Mouse (Mus musculus) cerebellum, adult 9-11 months (tissue): ENCODE results near the gene Tesk1.
A peak's percentile ranks its signal among the peaks of the same experiment; 100 is the strongest.

Experiments used
- DNase-seq: peaks from one replicate; pipeline ENCODE4 v3.0.0; 2022

Tesk1 gene

DNA sequence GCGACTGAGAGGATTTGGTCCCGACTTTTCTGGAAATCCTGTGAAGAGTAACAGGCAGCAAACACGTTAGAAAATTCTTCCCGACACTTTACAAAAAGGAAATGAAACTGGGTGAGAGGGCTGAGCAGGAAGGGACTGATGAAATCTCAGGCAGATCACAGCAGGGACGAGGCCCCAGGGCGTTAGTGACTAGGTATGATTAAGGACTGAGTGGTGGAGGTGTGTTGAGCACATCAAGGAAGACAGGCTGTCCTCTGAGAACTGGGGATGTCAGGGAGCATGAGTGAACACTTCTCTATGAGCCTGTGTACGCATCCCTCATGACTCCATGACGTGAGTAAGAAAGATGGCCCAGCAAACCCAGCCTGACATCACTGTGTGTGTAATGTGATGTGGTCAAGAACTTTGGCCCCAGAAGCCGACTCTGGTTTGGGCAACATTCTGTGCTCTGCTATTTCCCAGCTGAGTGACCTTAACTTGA lies 21.9 kb upstream of the Tesk1 start:
- no peak for DNase-seq

DNA sequence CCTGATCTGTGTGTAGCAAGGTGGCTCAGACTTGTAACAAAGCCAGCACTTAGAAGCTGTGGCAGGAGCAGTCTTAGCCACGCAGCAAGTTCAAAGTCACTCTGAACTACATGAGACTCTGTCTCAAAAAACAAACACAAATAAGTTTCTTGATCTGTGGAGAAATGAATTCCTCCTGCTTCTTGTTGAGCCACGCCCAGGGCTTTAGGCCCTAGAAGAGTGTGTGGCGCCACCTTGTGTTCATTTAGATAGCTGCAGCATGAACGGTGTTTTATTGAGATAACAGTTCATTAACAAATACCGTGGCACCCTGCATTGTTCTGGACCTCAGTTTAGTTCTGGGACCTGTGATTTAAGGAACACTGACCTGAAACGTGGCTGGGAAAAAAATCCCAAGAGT lies 21.4 kb upstream of the Tesk1 start:
- peak; percentile 72 for DNase-seq

DNA sequence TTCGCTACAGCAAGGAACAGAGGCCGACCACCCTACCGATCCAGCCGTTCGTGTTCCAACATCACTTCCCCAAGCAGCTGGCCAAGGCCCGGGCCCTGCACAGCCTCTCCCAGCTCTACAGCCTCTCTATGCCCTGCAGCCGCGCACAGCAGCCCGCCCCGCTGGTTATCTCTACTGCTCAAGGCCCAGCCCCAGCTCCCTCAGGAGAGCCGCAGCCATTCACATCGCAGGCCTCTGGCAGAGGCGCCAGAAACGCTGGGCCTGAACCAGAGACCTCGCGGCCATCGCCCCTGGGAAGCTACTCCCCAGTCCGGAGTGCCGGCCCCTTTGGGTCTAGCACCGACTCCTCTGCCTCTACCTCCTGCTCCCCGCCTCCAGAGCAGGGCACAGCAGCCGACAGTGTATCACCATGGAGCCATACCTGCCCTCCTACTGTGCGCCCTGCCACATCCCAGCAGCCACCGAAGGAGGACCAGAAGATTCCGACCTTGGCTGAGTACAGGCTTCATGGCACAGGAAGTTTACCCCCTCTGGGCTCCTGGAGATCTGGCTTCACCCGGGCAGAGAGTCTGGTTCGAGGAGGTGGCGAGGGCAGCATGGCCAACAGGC lies 20.0 kb upstream of the Tesk1 start:
- DNase-seq = no peak

DNA sequence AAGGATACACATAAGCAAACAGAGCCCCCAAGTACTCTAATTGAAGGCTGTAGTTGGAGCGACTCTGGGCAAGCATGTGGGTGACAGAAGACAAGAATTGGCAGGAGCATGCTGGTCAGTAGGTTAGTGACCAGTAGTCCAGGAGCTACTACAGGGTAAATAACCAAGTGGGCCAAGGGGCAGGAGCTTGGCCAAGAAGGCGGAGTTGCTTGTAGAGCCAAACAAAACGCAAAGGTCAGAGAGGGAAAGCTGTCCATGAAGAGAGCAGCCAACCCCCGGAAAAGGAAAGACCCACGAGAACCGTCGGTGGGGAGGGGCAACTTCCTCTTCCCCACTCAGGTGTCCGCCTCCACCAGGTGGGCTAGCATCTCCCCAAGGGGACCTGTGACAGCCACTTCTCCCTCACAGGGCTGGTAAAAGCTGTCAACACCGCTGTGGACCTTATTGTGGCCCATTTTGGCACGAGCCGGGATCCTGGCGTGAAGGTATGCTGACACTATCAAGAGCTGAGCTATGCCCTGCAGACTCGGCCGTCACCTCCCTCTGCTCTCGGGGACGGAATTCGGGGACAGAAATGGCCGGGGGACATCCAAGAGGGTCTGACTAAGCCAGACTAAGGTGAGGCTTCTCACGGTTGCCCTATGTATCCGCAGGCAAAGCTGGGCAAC lies 18.3 kb upstream of the Tesk1 start:
- DNase-seq = no peak

DNA sequence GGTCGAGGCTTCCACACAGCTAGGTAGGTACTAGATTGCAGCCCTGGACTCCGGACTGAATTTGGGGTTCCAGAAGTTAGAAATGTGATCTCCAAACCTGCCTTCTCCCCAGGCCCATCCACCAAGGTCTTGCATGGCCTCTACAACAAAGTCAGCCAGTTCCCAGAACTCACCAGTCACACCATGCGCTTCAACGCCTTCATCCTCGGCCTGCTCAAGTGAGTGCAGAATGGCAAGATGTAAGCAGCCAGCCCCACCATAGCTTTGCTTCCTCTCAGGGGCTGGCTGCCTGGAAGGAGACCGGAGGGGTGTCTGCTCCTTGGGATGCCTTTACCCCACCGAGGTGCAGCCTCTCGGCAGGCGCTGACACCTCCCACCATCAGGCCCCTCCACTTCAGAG lies 17.7 kb upstream of the Tesk1 start:
- no peak for DNase-seq

DNA sequence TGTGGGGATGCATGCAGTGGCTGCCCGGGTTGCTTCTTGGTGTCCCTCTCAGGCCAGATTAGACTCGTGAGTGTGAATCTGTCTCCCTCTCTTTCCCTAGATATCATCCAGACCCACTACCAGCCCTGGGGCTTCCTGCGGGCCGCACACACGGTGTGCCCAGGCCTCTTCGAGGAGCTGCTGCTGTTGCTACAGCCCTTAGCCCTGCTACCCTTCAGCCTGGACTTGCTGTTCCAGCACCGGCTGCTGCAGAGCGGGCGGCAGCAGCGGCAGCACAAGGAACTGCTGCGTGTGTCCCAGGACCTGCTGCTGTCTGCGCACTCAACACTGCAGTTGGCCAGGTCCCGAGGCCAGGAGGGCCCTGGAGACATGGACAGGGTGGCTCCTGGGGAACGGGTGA lies 16.5 kb upstream of the Tesk1 start:
- DNase-seq = no peak

- peak; percentile 25 for DNase-seq
Measured at GRCm38 (mm10) chr4:43425648-43426380, 15.9 kb upstream of the Tesk1 start.

GRCm38 (mm10) chr4:43426487-43426886 lies 15.3 kb upstream of the Tesk1 start:
- no peak for DNase-seq

GRCm38 (mm10) chr4:43427501-43428179 lies 14.1 kb upstream of the Tesk1 start:
- peak; percentile 20 for DNase-seq

DNA sequence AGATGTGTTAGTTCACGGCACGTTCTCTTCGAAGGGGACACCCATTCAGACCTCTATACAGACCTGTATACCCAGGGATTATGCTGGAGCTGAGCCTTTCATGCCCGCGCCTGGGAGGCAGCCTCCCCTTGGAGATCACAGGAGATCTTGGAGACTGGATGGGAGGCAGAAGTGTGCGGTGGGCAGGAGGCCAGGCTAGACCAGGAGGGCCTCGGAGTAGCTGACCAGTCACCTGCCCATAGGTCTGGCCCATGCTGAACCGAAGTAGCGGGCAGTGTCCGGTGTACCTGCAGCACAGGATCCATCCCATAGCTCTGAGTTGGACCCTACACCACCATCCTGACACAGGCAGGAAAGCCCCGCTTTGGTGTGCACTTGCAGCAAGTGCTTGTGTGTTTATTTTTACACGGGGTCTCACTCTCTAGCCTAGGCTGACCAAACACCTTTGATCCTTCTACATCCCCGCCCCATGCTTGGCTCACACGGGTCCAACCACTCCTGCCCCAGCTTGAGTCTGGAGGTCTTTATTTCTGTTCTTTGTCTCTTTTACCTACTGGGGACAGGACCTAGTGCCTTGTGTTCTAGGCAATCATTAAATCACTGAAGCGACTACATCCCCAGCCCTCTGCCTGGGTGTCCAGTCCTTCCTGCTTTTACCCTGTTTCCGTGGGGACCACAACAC lies 13.4 kb upstream of the Tesk1 start:
- no peak for DNase-seq

DNA sequence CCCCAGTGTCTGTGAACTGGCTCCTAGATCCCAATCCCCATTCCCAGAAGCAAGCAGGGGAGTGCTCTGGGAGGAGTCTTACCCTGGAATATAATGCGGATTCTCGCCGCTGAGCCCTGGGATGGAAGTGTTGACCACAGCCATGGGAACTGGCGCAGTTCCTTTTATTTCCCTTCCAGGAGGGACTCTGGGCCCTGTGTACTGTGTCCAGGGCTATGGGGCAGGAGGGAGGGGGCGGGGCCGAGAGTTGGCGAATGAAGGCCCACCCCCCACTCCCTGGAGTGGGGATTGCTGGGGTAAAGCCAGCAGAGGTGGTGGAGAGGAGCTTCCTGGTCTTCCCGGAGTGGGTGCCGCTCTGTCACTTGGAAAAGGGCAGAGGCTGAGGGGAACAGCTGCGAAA lies 12.8 kb upstream of the Tesk1 start, which contains the start of gene Fam166b:
TSS of gene Fam166b (minus strand) at position 189 of the 400 bp plus-strand sequence.
- DNase-seq = no peak

GRCm38 (mm10) chr4:43431690-43432089 lies 10.0 kb upstream of the Tesk1 start:
- DNase-seq = peak; percentile 82

DNA sequence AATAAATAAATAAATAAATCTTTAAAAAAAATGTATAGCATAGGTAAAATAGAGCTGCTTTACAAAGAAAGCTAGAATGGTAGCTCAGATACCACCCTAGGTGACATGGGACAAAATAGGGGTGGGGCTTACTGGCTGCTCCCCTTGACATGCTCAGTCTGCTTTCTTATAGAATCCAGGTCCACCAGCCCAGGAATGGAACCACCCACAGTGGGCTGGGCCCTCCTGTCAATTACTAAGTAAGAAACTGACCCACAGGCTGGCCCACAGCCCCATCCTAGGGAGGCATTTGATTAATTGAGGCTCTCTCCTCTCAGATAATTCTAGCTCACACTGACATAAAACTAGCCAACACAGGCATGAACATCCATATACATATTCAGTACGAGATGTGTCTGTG lies 8.9 kb upstream of the Tesk1 start:
- no peak for DNase-seq

GRCm38 (mm10) chr4:43442044-43442443 lies 305 bp downstream of the Tesk1 start:
- peak; percentile 99 for DNase-seq

DNA sequence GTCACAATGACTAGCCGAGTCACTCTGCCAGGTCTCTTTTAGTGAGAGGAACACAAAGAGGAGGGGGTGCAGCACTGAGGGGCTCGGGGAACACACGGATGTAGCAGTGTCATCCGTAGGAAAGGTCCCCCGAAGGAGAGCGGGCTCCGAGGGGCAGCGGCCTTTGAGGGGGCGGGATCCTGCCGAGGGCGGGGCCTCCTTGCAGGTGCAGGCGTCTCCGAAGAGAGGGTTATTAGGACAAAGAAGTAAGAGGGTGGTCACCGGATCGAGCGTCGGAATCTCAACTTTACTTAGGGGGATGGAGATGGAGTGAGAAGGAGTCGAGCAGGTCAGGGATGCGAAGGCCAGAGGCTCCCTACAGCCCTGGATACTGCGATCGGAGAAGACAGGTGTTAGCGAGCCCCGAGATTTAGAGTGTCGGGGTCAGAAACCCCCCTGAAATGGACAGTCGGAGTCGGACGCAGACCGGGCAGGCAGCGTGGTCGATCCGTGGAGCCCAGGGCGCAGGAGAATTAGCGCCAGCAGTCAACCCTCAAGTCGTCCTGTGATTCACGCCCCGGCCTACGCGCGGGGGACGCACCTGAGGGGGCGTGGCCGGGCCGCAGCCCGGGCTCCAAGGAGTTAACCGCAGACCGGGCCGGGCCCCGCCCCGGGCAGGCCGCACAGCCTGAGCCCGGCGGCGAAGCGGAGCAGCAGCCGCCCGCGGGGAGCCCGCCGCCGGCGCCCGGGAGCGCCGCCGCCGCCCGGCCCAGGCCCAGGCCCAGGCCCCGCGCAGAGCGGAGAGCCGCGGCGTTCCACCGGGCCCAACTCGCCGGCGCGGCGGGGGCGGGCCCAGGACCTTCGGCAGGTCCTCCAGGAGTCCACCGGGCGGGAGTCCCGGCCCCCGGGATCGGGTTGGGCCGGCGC lies 970 bp downstream of the Tesk1 start:
- peak; percentile 85 for DNase-seq

DNA sequence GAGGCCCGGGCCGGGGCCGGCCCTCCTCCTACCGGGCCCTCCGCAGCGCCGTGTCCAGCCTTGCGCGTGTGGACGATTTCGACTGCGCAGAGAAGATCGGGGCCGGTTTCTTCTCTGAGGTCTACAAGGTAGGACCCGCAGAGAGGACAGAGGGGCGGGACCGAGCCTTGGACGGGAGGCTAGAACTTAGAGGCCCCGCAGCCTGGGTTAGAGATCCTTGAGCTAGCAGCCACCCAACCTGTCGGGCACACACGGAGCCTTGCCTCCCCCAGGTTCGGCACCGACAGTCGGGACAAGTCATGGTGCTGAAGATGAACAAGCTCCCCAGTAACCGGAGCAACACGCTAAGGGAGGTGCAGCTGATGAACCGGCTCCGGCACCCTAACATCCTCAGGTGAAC lies 1.8 kb downstream of the Tesk1 start:
- DNase-seq = peak; percentile 60

DNA sequence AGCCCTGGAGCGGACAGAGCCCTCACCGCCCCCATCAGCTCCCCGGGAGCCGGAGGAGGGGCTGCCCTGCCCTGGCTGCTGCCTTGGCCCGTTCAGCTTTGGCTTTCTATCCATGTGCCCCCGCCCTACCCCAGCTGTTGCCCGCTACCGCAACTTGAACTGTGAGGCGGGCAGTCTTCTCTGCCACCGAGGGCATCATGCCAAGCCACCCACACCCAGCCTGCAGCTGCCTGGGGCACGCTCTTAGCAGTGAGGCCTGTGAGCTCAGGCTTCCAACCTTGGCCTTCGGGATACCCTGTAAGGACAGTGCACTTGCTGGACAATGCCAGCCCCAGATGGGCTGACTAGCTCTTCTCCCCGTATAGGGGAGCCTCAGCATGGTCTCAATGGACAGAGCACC lies 5.5 kb downstream of the Tesk1 start:
- DNase-seq = no peak

GRCm38 (mm10) chr4:43448554-43448953 lies 6.8 kb downstream of the Tesk1 start:
- no peak for DNase-seq

GRCm38 (mm10) chr4:43452315-43452714 lies 10.6 kb downstream of the Tesk1 start:
- DNase-seq = no peak

- no peak for DNase-seq
Measured at GRCm38 (mm10) chr4:43453413-43453812, 11.7 kb downstream of the Tesk1 start.

DNA sequence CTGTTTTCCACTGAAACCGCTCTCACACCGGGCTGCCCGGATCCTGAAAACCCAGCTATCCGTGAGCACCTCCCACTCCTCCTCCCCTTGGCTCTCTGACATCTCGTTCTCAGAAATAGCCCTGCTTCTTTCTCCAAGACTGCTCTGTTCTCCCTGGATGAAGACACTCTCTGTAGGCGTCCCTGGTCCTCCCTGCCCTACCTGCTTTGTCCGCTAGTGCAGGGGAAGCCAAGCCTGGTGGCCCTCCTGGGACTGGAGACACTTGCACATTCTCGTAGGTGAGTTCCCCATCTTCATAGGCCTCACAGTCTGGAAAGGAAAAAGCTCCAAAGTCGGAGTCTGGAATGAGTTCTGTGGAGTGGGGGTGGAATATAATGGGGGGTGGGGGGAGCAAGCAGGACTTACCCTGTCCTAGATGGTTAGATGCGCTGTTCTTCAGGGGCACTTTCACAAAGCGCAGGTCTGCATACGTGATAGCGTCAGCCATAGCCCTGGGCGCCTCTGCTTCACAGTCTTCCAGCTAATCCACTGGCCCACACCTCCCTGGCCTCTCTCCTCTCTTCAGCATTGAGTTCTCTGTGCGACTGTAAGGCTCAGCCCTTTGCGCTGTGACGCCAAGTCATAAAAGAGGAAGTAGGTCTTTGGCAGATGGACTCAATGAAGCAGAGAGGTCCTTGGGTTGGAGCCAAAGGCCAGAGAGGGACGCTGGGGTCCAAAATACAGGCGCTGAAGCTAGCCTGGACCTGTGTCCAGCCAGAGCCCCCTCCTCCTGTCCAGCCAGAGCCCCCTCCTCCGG lies 12.5 kb downstream of the Tesk1 start, which contains the start of gene Cd72:
TSS of gene Cd72 (minus strand) at position 588 of the 796 bp plus-strand sequence.
- no peak for DNase-seq
